Mouse (Mus musculus) heart, adult 10 weeks (tissue): ENCODE results near the gene Adap2. TPM values are rescaled to one million over a fixed set of nuclear protein-coding genes. Genes with fewer than 3 reads are reported as not detected.

ENCODE experiments used
- polyA plus RNA-seq: library from polyadenylated mRNA; stranded (reverse); fragments of 350-450 nt; fragmentation: Illumina TruSeq; extraction: RNeasy Lipid Tissue Mini Kit (QIAGEN cat#74804); gene quantifications from one replicate; pipeline ENCODE4 v1.2.3, GENCODE M21; 2014; ENCODE audit warnings: low read depth, low replicate concordance

Adap2 gene
- 9.5 TPM for polyA plus RNA-seq

GRCm38 (mm10) chr11:80153857-80154495, at the start of gene Adap2:
Adap2 (plus strand) TSS chr11:80154105.

GRCm38 (mm10) chr11:80141825-80142521, 11.9 kb upstream of the Adap2 start, which contains the start of gene Tefm:
Tefm (minus strand) TSS chr11:80142175.

GRCm38 (mm10) chr11:80183705-80184255, 29.9 kb downstream of the Adap2 start, which contains the start of gene Rnf135:
Rnf135 (plus strand) TSS chr11:80183851.

GRCm38 (mm10) chr11:80208860-80209800, 55.2 kb downstream of the Adap2 start, which contains the start of gene Rhot1:
Rhot1 (plus strand) TSS chr11:80209019.

Other genes starting within 250 kb of the Adap2 start
- gene Utp6, start 191.7 kb upstream of the Adap2 start, polyA plus RNA-seq = 24.1 TPM
- gene Suz12, start 161.0 kb upstream of the Adap2 start, polyA plus RNA-seq = 19.7 TPM
- gene Crlf3, start 73.1 kb upstream of the Adap2 start, polyA plus RNA-seq = 14.7 TPM
- gene Atad5, start 64.7 kb upstream of the Adap2 start, polyA plus RNA-seq = 0.63 TPM
- 35.6 TPM for gene Tefm, start 11.9 kb upstream of the Adap2 start, polyA plus RNA-seq
- gene Rnf135, start 29.7 kb downstream of the Adap2 start, polyA plus RNA-seq = 6.5 TPM
- gene Rhot1, start 54.9 kb downstream of the Adap2 start, polyA plus RNA-seq = 81.5 TPM
- gene Rhbdl3, start 146.8 kb downstream of the Adap2 start, polyA plus RNA-seq = 11.2 TPM
- 20.5 TPM for gene 5730455P16Rik, start 223.9 kb downstream of the Adap2 start, polyA plus RNA-seq
- gene Zfp207, start 229.2 kb downstream of the Adap2 start, polyA plus RNA-seq = 87.4 TPM